Mouse (Mus musculus) spleen, embryonic (tissue): ENCODE measurements around the gene Slit3.

Experiments
- CTCF ChIA-PET: fragments of 350-600 bp; sonication (Branson Sonifier 250); formaldehyde crosslinking; loops from one replicate; lab custom pipeline; 2022; lab: Charles Lee

The Slit3 gene

DNA sequence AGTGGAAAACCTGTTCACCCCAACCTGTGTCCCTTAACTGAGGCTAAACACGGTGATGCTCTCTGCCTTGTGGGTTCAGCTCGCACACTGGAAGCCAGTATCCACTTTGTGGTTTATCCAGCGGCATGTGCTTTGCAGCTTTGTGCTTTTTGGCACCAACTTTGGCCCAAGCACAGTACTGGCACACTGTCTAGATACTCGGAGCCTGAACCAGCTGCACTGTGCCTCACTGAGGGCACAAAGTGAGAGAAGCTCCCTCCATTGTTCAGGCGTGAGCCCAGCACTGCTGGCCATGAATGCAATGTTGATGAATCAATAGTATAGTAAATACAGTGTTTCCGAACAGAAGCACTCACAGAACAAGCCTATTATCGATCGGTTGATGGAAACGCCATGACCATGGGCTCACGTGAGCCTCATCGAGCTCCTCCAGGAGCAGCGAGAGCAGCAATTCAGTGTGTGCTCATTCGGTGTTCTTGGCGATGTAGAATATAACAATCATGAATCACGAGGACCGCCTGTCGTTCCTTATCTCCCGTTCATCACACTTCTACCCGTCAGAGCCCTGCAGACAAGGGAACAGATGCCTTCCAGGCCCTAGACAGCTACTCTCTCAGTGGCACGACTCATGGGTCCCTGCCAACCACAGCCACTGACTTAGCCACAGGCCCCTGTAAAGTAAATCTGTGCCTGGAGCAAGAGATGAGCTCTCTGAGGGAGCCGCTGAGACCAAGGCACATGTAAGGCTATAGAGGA is 503.7 kb downstream of the Slit3 start:
- CTCF ChIA-PET, result no interaction called here

GRCm38 (mm10) chr11:35625576-35625975 is 504.6 kb downstream of the Slit3 start:
- CTCF ChIA-PET, result no interaction called here

- CTCF ChIA-PET, result no interaction called here
Measured at GRCm38 (mm10) chr11:35626161-35626885, 505.3 kb downstream of the Slit3 start.

DNA sequence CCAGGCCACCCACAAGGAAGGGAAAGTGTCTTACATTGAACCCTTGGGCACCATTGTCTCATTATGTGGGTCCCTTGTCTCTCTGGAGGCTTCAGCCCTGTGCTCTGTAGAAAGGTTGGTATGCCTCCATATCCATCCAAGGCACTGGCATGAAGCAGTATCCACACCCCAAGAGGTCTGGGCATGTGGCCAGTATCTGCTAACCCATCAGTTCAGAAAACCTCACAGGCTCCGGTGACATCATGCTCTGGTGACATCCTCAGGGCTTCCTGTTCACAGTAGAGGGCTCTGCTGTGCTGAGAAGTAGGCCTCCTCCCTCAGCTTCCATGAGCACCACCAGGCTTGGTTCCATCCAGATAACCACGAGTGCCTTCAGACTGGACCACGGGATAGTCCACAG is 506.8 kb downstream of the Slit3 start:
- CTCF ChIA-PET, result no interaction called here

- CTCF ChIA-PET, result no interaction called here
Measured at GRCm38 (mm10) chr11:35632262-35632661, 511.2 kb downstream of the Slit3 start.

DNA sequence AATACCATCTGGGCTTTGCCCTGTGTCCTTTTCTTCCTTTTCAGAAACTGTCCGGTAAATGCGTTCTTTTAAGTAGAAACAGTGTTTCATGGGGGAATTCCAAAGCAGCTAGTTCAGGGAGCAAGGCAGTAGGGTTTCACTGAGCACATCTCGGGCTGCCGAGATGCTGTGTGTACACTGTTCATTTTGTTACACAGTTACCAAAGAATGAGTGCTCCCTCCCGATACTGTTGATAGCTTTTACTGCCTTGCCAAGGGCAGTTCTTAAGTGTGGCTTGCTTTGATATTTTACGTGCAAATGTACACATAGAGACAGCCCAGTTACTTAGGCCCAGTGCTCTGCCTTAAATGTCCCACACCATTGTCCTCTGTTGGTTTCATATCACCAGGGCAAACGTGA is 516.1 kb downstream of the Slit3 start:
- CTCF ChIA-PET, result no interaction called here

DNA sequence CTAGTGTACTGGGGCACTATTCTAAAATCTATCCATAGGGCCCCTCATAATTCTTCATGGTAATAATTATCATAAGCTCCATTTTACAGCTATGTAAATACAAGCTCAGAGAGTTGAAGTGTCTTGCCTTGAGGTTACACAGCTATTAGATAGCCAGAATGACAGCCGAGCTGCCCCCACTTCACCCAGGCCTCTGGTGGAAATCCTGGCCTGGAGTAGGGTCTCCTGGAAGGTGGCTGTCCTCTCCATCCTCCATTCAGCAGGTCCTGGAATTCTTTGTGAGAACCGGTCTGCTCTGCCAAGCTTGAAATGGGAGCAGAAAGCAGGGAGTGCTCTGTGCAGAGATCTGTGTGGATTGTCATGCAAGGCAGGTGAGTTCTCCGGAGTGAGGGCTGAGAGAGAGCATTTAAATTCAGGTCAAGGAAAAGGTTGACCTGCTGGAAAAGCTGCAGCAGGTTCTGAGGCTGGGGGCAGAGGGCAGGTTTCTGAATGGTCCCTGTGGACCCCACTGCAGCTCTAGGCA is 517.9 kb downstream of the Slit3 start:
- CTCF ChIA-PET, result no interaction called here

- CTCF ChIA-PET, result no interaction called here
Measured at GRCm38 (mm10) chr11:35639428-35639827, 518.4 kb downstream of the Slit3 start.

DNA sequence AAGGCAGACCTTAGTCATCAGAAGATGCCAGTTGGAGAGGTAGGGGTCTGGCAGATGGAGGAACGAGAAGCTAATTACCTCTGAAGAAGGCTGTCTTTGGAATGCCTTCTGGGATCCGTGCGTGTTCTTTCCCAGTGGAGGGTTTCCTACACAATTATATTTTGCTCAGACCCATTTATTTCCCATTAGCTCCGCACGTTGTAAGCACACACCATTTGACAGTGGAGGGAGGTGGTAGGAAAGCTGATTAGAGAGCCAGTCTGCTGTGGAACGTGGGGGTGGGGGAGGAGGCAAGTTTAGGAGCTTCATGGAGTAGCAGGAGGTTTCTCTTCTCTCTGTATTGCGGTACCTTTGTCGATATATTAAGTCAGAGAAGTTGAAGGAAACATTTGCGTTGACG is 530.3 kb downstream of the Slit3 start:
- CTCF ChIA-PET, result no interaction called here

DNA sequence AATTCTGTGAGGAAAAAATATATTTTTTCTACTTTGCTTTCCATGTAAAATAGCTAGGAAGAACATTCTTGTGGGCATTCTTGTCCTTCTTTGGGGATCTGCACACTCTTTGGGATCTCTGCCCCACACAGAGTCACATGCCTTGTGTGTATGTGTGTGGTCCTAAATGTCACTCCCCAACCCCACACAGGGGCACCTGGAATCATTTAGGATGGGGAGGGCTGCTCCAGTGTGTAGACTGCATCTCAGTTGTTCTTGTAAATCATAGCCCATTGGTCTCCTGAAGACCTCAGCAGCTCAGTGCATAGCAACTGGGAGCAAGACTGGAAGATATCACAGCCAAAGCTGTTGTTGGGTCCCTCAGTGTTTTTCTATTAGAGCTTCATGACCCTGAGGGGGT is 534.8 kb downstream of the Slit3 start:
- CTCF ChIA-PET, result no interaction called here

- CTCF ChIA-PET, result no interaction called here
Measured at GRCm38 (mm10) chr11:35657582-35657981, 536.6 kb downstream of the Slit3 start.

- CTCF ChIA-PET, result no interaction called here
Measured at GRCm38 (mm10) chr11:35660967-35661366, 539.9 kb downstream of the Slit3 start.

- CTCF ChIA-PET, result no interaction called here
Measured at GRCm38 (mm10) chr11:35662945-35663344, 541.9 kb downstream of the Slit3 start.

GRCm38 (mm10) chr11:35663661-35664060 is 542.6 kb downstream of the Slit3 start:
- CTCF ChIA-PET, result no interaction called here

DNA sequence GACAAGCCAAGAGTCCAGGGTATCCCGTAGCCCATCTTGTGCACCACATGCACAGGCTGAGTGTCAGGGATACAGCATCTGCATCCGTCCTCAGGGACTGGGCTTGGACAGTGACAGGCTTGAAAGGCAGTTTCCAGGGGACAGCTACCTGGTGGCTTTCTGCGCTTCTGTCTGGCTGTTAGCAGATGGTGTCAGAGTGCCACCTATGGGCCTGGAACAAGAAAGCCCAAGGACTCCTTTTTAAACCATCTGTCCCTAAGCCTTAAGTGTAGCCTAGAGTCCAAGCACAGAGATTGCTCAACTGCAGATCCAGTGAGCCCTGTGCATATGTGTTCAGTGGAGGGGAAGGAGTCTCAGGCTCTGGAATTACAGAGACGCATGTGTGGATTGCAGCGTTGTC is 544.0 kb downstream of the Slit3 start:
- CTCF ChIA-PET, result no interaction called here

- CTCF ChIA-PET, result no interaction called here
Measured at GRCm38 (mm10) chr11:35667428-35667827, 546.4 kb downstream of the Slit3 start.

DNA sequence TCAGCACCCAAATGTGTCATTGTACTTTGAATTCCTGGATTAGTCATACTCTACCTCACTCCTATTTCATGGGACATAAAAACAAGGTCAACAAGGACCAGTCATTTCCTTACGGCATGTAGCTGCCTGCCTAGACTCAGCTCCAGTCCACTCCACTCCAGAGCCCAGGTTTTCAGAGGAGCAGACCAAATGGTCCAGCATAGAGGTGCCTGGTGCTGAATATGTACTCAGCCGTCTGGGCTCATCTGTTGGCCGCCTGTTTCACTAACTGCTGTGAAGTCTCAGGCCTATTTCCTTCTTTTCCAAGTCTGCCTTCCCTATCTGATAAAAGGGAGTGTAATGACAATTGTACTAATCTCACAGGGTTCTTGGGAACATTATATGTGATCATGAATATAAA is 547.1 kb downstream of the Slit3 start:
- CTCF ChIA-PET, result no interaction called here

GRCm38 (mm10) chr11:35668750-35669149 is 547.7 kb downstream of the Slit3 start:
- CTCF ChIA-PET, result no interaction called here

DNA sequence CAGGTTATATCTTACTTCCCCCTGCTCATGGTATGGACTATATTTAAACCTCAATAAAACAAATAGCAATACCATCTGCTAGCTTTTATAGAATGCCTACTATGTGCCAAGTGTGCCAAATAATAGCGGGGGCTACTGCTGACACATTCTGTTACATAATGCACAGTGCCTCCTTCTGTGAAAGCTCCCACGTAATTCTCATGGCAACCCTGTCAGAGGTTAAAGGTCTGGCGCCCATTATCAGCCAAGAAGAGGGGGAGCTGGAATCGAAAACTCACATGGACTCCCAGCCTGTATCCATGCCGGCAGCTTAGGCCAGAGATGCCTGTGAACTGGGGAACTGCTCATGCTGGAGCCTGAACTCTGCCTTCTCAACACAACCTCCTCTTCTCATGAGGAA is 548.5 kb downstream of the Slit3 start:
- CTCF ChIA-PET, result no interaction called here

DNA sequence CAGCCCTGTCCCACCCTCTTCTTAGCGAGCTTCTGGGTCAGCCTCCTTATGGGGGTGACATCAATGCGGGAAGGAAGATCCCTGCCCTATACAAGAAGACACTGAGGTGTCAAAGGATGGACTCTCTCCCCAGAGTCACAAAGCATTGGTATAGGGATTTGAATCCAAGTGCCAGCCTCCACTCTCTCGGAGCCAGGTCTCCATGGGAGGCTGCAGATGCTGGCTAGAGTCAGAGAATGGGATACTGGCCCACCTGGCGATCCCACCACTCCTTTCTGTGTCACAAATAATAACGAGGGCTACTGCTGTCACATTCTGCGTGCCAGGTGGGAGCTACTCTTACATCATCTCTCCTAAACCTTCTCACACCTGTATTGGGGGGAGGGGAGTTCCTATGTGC is 549.2 kb downstream of the Slit3 start:
- CTCF ChIA-PET, result no interaction called here

DNA sequence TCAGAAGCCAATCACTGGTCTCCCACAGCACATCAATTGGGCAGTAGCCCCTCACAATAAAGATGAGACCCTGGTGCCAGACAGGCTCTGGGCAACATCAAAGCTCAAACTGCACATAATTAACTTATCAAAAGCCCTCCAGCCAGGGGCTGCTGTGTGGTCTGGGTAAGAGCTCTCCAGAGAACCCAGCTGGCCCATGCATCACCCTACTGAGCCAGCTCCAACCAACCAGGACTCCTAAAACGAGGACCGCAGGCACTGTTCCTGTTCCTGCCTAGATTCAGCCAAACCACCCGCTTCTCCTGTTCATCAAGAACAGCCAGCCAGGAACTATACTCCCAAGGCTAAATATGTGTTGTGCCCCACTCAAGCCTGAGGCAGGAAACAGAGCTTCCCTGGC is 549.7 kb downstream of the Slit3 start:
- CTCF ChIA-PET, result no interaction called here

GRCm38 (mm10) chr11:35673050-35673449 is 552.0 kb downstream of the Slit3 start:
- CTCF ChIA-PET, result no interaction called here

- CTCF ChIA-PET, result no interaction called here
Measured at GRCm38 (mm10) chr11:35674242-35674641, 553.2 kb downstream of the Slit3 start.
